Comparison of ENCODE assay signal across 29 mouse cellular contexts in the genomic region with DNA sequence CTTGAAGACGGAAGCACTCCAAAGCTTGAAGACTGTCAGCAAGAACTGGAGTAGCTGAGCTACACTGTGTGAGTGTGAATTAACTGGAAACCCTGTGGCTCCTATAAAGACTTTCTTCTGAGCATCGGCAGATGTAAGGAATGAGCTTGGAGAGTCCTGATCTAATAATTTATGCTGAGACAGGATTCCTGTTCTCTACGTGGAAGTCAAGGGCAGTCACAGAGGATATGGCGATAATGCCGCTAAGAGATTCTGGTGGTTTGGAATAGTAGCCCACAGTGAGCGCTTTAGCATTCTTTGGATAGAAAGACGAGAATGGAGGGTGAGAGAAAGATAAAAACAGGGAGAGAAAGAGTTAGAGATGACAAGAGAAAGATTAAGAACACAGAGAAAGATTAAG. TPM values are rescaled to one million over a fixed set of nuclear protein-coding genes. Genes with fewer than 3 reads are reported as not detected.
DNase-seq lines count a peak whose midpoint lies in the region; ATAC-seq and TF ChIP-seq lines count a peak whose summit lies in the region.
"Had no signal": no experiment of that assay in that cellular context is flagged by ENCODE, and none has a peak within 500 bp of the region (broad histone marks: within the 10 kb centered on the region; RNA-seq: fewer than 3 reads in every experiment).

No protein-coding gene starts in this region.

- 51% methylated on average over 7 of the region's 7 CpGs for WGBS in heart, embryonic 13.5 days
- WGBS in hindbrain, embryonic 10.5 days, result 51% methylated on average over 7 of the region's 7 CpGs
- WGBS in hindbrain, embryonic 13.5 days, result 52% methylated on average over 7 of the region's 7 CpGs
- 49% methylated on average over 7 of the region's 7 CpGs for WGBS in stomach, embryonic 15.5 days
- whole genome bisulfite sequencing in stomach, postnatal 0 days, result 52% methylated on average over 7 of the region's 7 CpGs

- H3K4me3 ChIP-seq in heart, embryonic 13.5 days, result 0 out of 2 replicates have a peak overlapping the region, but pooled peaks have one; percentile 70
- peak overlapping the region; percentile 64; the same call in 1 of the 2 replicates for H3K4me3 ChIP-seq in hindbrain, embryonic 10.5 days
- H3K4me3 ChIP-seq in hindbrain, embryonic 13.5 days, result no peak overlapping the region
- 0 out of 2 replicates have a peak overlapping the region, but pooled peaks have one; percentile 1 for H3K4me3 ChIP-seq in stomach, embryonic 15.5 days (replicated peaks)
- no peak overlapping the region for H3K4me3 ChIP-seq in stomach, postnatal 0 days (ENCODE audit: low read depth, low read length)
- H3K4me3 ChIP-seq: heart, adult 2 months; hindbrain, embryonic 12.5 days had no signal

- peaks cover 19% of the 10 kb centered on the region for H3K4me1 ChIP-seq in heart, embryonic 13.5 days
- peaks cover 23% of the 10 kb centered on the region for H3K4me1 ChIP-seq in hindbrain, embryonic 10.5 days (replicated peaks)
- H3K4me1 ChIP-seq in hindbrain, embryonic 13.5 days (replicated peaks), result peaks cover 18% of the 10 kb centered on the region
- H3K4me1 ChIP-seq in stomach, embryonic 15.5 days, result peaks cover 9% of the 10 kb centered on the region
- H3K4me1 ChIP-seq in stomach, postnatal 0 days (replicated peaks; ENCODE audit: control insufficient read depth, insufficient read depth), result 0 out of 2 replicates have a peak, but pooled peaks cover 3% of the 10 kb centered on the region

- DNase-seq in heart, postnatal 36 days, result no peak
- DNase-seq in hindbrain, embryonic 10.5 days (ENCODE audit: low spot score), result no peak
- no peak for DNase-seq in stomach, postnatal 0 days (ENCODE audit: low spot score)
- DNase-seq in cerebellum, postnatal 36 days, result no peak
- DNase-seq: adrenal gland, adult 8-10 months; adrenal gland, postnatal 25 days; cerebellum, adult 18-20 months; cerebellum, adult 9-10 months; cerebellum, postnatal 14 days; gastrocnemius, postnatal 25 days; heart, adult 2 months; heart, postnatal 4 days; kidney, adult 2 months had no signal

- TF ChIP-seq CTCF in stomach, postnatal 0 days (IDR thresholded peaks at IDR 0.05; ENCODE audit: low read depth), result no peak

- H3K9me3 ChIP-seq in heart, embryonic 13.5 days, result no peaks in the 10 kb centered on the region
- no peaks in the 10 kb centered on the region for H3K9me3 ChIP-seq in hindbrain, embryonic 10.5 days
- no peaks in the 10 kb centered on the region for H3K9me3 ChIP-seq in hindbrain, embryonic 13.5 days
- no peaks in the 10 kb centered on the region for H3K9me3 ChIP-seq in stomach, embryonic 15.5 days
- H3K9me3 ChIP-seq in stomach, postnatal 0 days (ENCODE audit: control insufficient read depth, low read length), result no peaks in the 10 kb centered on the region
- H3K9me3 ChIP-seq: embryonic facial prominence, embryonic 12.5 days; embryonic facial prominence, embryonic 15.5 days; forebrain, embryonic 15.5 days; hindbrain, embryonic 12.5 days had no signal

- H3K27ac ChIP-seq in heart, embryonic 13.5 days (replicated peaks), result no peak overlapping the region
- H3K27ac ChIP-seq in hindbrain, embryonic 10.5 days, result no peak overlapping the region
- H3K27ac ChIP-seq in hindbrain, embryonic 13.5 days, result no peak overlapping the region
- H3K27ac ChIP-seq in stomach, embryonic 15.5 days, result no peak overlapping the region
- no peak overlapping the region for H3K27ac ChIP-seq in stomach, postnatal 0 days (replicated peaks)
- H3K27ac ChIP-seq: embryonic facial prominence, embryonic 12.5 days; embryonic facial prominence, embryonic 15.5 days; forebrain, embryonic 15.5 days; heart, adult 2 months; hindbrain, embryonic 12.5 days had no signal

- no peak overlapping the region for H3K9ac ChIP-seq in heart, embryonic 13.5 days
- H3K9ac ChIP-seq in hindbrain, embryonic 13.5 days, result no peak overlapping the region
- H3K9ac ChIP-seq in stomach, embryonic 15.5 days, result no peak overlapping the region
- no peak overlapping the region for H3K9ac ChIP-seq in stomach, postnatal 0 days (ENCODE audit: low read length)
- H3K9ac ChIP-seq: embryonic facial prominence, embryonic 12.5 days; embryonic facial prominence, embryonic 15.5 days; forebrain, embryonic 15.5 days; hindbrain, embryonic 12.5 days had no signal

- no peak for ATAC-seq in heart, embryonic 13.5 days (ENCODE audit: extremely low read depth, insufficient number of reproducible peaks, low FRiP score, low TSS enrichment)
- no peak for ATAC-seq in hindbrain, embryonic 13.5 days (ENCODE audit: low FRiP score)
- ATAC-seq in stomach, embryonic 15.5 days (ENCODE audit: insufficient read depth, low FRiP score, low read depth), result no peak
- ATAC-seq in stomach, postnatal 0 days (ENCODE audit: low FRiP score, low TSS enrichment), result no peak
- ATAC-seq: activated CD4-positive, CD25-positive, alpha-beta regulatory T cell, adult 4 months; CD4-positive, CD25-positive, alpha-beta regulatory T cell, adult 4 months; forebrain, embryonic 15.5 days; hindbrain, embryonic 16.5 days; intestine, postnatal 0 days had no signal

- peaks cover 97% of the 10 kb centered on the region for H3K27me3 ChIP-seq in heart, embryonic 13.5 days (replicated peaks)
- peaks cover 100% of the 10 kb centered on the region for H3K27me3 ChIP-seq in hindbrain, embryonic 10.5 days (ENCODE audit: insufficient read depth, poor library complexity, severe bottlenecking)
- H3K27me3 ChIP-seq in hindbrain, embryonic 13.5 days, result peaks cover 97% of the 10 kb centered on the region
- peaks cover 87% of the 10 kb centered on the region for H3K27me3 ChIP-seq in stomach, embryonic 15.5 days (replicated peaks)
- peaks cover 29% of the 10 kb centered on the region; the same call in 1 of the 2 replicates for H3K27me3 ChIP-seq in stomach, postnatal 0 days (ENCODE audit: control insufficient read depth, insufficient read depth, low read length)

- no peak overlapping the region for H3K4me2 ChIP-seq in heart, embryonic 13.5 days
- no peak overlapping the region for H3K4me2 ChIP-seq in hindbrain, embryonic 13.5 days
- no peak overlapping the region for H3K4me2 ChIP-seq in stomach, embryonic 15.5 days
- H3K4me2 ChIP-seq in stomach, postnatal 0 days (replicated peaks; ENCODE audit: low read depth), result no peak overlapping the region

- intact Hi-C loops in heart, postnatal 36 days (cut with DNase I), result no loop called here

- no peak for TF ChIP-seq EP300 in stomach, postnatal 0 days (optimal IDR thresholded peaks at IDR 0.05)

- no peaks in the 10 kb centered on the region for H3K36me3 ChIP-seq in heart, embryonic 13.5 days
- no peaks in the 10 kb centered on the region for H3K36me3 ChIP-seq in hindbrain, embryonic 10.5 days
- no peaks in the 10 kb centered on the region for H3K36me3 ChIP-seq in hindbrain, embryonic 13.5 days
- no peaks in the 10 kb centered on the region for H3K36me3 ChIP-seq in stomach, embryonic 15.5 days
- no peaks in the 10 kb centered on the region for H3K36me3 ChIP-seq in stomach, postnatal 0 days (ENCODE audit: control insufficient read depth, insufficient read depth, low read length)
- H3K36me3 ChIP-seq: embryonic facial prominence, embryonic 12.5 days; embryonic facial prominence, embryonic 15.5 days; forebrain, embryonic 15.5 days; hindbrain, embryonic 12.5 days had no signal

RNA-seq across cellular contexts. Expression of a gene that starts 1.7 kb away (rescaled TPM):
- polyA plus RNA-seq in heart, embryonic 13.5 days (2015; fragmentation: Nextera tagmentation; extraction: Ambion mirVana), result 0.59 and 3.3 TPM in 2 replicates
- total RNA-seq in heart, postnatal 36 days (2021), result not detected
- polyA plus RNA-seq in hindbrain, embryonic 10.5 days (2016; fragmentation: Nextera tagmentation; extraction: Ambion mirVana), result 0.18 TPM in 1 of 2 replicates, not detected in the other
- 0.12 and 0.14 TPM in 2 replicates for polyA plus RNA-seq in hindbrain, embryonic 13.5 days (2015; fragmentation: Nextera tagmentation; extraction: Ambion mirVana)
- 0.94 and 1.5 TPM in 2 replicates for polyA plus RNA-seq in stomach, embryonic 15.5 days (2015; fragmentation: Nextera tagmentation; extraction: Ambion mirVana)
- polyA plus RNA-seq in stomach, postnatal 0 days (2015; fragmentation: Nextera tagmentation; extraction: Ambion mirVana), result 0.51 and 0.65 TPM in 2 replicates
- total RNA-seq: adrenal gland, postnatal 25 days; gastrocnemius, adult 8-10 months; gastrocnemius, postnatal 25 days; heart, adult 2 months; heart, postnatal 4 days had no signal
- polyA plus RNA-seq: heart, adult 2 months; hindbrain, embryonic 16.5 days; kidney, adult 2 months; kidney, embryonic 14.5 days had no signal

RNA-seq across cellular contexts. Expression of a gene that starts 26.9 kb away (rescaled TPM):
- polyA plus RNA-seq in heart, embryonic 13.5 days (2015; fragmentation: Nextera tagmentation; extraction: Ambion mirVana), result 0.05 and 0.07 TPM in 2 replicates
- not detected for total RNA-seq in heart, postnatal 36 days (2021)
- 0.07 TPM in 1 of 2 replicates, not detected in the other for polyA plus RNA-seq in hindbrain, embryonic 10.5 days (2016; fragmentation: Nextera tagmentation; extraction: Ambion mirVana)
- not detected in 2 replicates for polyA plus RNA-seq in hindbrain, embryonic 13.5 days (2015; fragmentation: Nextera tagmentation; extraction: Ambion mirVana)
- 0.09 and 0.12 TPM in 2 replicates for polyA plus RNA-seq in stomach, embryonic 15.5 days (2015; fragmentation: Nextera tagmentation; extraction: Ambion mirVana)
- 0.05 TPM in 1 of 2 replicates, not detected in the other for polyA plus RNA-seq in stomach, postnatal 0 days (2015; fragmentation: Nextera tagmentation; extraction: Ambion mirVana)
- total RNA-seq: adrenal gland, adult 8-10 months; adrenal gland, postnatal 25 days; common myeloid progenitor, adult 5-6 weeks; gastrocnemius, adult 8-10 months; gastrocnemius, postnatal 25 days; heart, adult 2 months; heart, postnatal 4 days had no signal
- polyA plus RNA-seq: activated CD4-positive, CD25-positive, alpha-beta regulatory T cell, adult 4 months; C2C12; CD4-positive, CD25-positive, alpha-beta regulatory T cell, adult 4 months; forebrain, embryonic 15.5 days; heart, embryonic 14.5 days; hindbrain, embryonic 16.5 days; intestine, postnatal 0 days; kidney, embryonic 14.5 days had no signal

RNA-seq across cellular contexts. Expression of a gene that starts 27.5 kb away (rescaled TPM):
- polyA plus RNA-seq in heart, embryonic 13.5 days (2015; fragmentation: Nextera tagmentation; extraction: Ambion mirVana), result 4.1 and 11.0 TPM in 2 replicates
- total RNA-seq in heart, postnatal 36 days (2021), result 10 to 100 TPM in 1 of 2 experiments, 1 to 10 TPM in 1; 2.3 to 12.5 TPM
- polyA plus RNA-seq in hindbrain, embryonic 10.5 days (2016; fragmentation: Nextera tagmentation; extraction: Ambion mirVana), result 5.5 and 11.0 TPM in 2 replicates
- polyA plus RNA-seq in hindbrain, embryonic 13.5 days (2015; fragmentation: Nextera tagmentation; extraction: Ambion mirVana), result 1.9 TPM in 1 of 2 replicates, not detected in the other
- 4.9 and 13.3 TPM in 2 replicates for polyA plus RNA-seq in stomach, embryonic 15.5 days (2015; fragmentation: Nextera tagmentation; extraction: Ambion mirVana)
- polyA plus RNA-seq in stomach, postnatal 0 days (2015; fragmentation: Nextera tagmentation; extraction: Ambion mirVana), result 2.1 TPM in 1 of 2 replicates, not detected in the other
- polyA plus RNA-seq: CD4-positive, CD25-positive, alpha-beta regulatory T cell, adult 4 months; heart, adult 2 months; hindbrain, embryonic 16.5 days had no signal

RNA-seq across cellular contexts. Expression of a gene that starts 27.8 kb away (rescaled TPM):
- 3.1 and 3.4 TPM in 2 replicates for polyA plus RNA-seq in heart, embryonic 13.5 days (2015; fragmentation: Nextera tagmentation; extraction: Ambion mirVana)
- 10 to 100 TPM; 23.3 to 28.1 TPM for total RNA-seq in heart, postnatal 36 days (2021)
- 6.6 and 6.9 TPM in 2 replicates for polyA plus RNA-seq in hindbrain, embryonic 10.5 days (2016; fragmentation: Nextera tagmentation; extraction: Ambion mirVana)
- 0.84 and 3.1 TPM in 2 replicates for polyA plus RNA-seq in hindbrain, embryonic 13.5 days (2015; fragmentation: Nextera tagmentation; extraction: Ambion mirVana)
- 4.6 and 5.5 TPM in 2 replicates for polyA plus RNA-seq in stomach, embryonic 15.5 days (2015; fragmentation: Nextera tagmentation; extraction: Ambion mirVana)
- 0.35 and 0.99 TPM in 2 replicates for polyA plus RNA-seq in stomach, postnatal 0 days (2015; fragmentation: Nextera tagmentation; extraction: Ambion mirVana)
- polyA plus RNA-seq: heart, adult 2 months had no signal

RNA-seq across cellular contexts. Expression of a gene that starts 33.3 kb away (rescaled TPM):
- polyA plus RNA-seq in heart, embryonic 13.5 days (2015; fragmentation: Nextera tagmentation; extraction: Ambion mirVana), result 10.8 and 11.3 TPM in 2 replicates
- total RNA-seq in heart, postnatal 36 days (2021), result 10 to 100 TPM; 15.8 to 18.6 TPM
- 33.6 and 41.8 TPM in 2 replicates for polyA plus RNA-seq in hindbrain, embryonic 10.5 days (2016; fragmentation: Nextera tagmentation; extraction: Ambion mirVana)
- polyA plus RNA-seq in hindbrain, embryonic 13.5 days (2015; fragmentation: Nextera tagmentation; extraction: Ambion mirVana), result 12.2 and 12.9 TPM in 2 replicates
- 19.1 and 19.3 TPM in 2 replicates for polyA plus RNA-seq in stomach, embryonic 15.5 days (2015; fragmentation: Nextera tagmentation; extraction: Ambion mirVana)
- 5.8 and 5.9 TPM in 2 replicates for polyA plus RNA-seq in stomach, postnatal 0 days (2015; fragmentation: Nextera tagmentation; extraction: Ambion mirVana)

Comparison
In these comparisons a context has a peak if more than half of its experiments do, and no peak if none do; other contexts are left out.
1. H3K4me3 ChIP-seq: peak in heart, embryonic 13.5 days (single experiment), hindbrain, embryonic 10.5 days (single experiment) and stomach, embryonic 15.5 days (single experiment); none in hindbrain, embryonic 13.5 days (single experiment) and stomach, postnatal 0 days (single experiment).